Mouse (Mus musculus) thymus, postnatal 14 days (tissue): ENCODE data around the gene Atg2a.

Experiments used
- DNase-seq: peaks from one replicate; pipeline ENCODE4 v3.0.0; 2021

Atg2a gene

DNA sequence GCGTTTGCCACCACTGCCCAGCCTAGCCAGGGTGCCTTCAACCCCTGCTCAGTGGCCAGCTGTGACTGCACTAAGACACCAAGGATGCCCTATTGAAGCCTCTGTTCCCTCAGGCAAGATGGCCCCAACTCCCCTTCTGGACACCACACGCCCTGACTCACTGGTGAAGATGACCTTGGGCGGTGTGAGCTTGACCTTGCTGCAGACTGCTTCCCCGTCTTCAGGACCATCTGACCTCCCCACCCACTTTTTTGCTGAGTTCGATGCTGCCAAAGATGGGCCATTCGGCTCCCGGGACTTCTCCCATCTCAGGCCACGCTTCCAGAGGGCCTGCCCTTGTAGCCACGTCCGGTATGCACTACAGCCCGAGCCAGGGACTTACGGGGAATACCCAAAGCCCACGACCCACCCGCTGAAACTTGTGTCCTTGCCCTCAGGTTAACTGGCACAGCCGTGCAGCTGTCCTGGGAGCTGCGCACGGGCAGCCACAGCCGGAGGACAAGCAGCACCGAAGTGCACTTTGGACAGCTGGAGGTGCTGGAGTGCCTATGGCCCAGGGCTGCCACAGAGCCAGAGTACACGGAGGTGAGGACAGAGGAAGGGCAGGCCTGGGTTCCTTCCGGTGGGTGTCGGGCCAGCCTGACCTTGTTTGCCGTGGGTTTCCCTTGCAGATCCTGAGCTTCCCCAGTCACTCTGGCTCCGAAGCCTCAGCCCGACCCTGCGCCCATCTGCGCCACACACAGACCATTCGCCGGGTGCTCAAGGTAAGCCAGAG is 6.2 kb downstream of the Atg2a start:
- no peak for DNase-seq

DNA sequence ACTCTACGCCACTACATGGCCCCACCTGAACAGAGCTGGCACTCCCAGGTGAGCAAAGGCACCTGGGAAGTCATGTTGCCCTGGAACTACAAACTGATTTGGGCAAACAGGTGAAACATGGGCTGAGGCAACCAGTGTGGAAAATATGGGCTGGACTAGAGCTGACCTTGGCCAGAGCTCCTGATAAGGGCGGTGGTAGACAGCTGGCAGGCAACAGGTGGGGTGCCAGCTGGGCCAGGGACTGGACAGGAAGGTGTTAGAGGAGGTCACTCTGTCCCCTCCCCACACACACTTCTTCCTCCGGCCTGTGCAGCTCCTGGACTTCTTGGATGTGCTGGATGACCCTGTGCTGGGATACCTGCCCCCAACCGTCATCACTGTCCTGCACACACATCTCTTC is 11.6 kb downstream of the Atg2a start:
- DNase-seq = no peak

DNA sequence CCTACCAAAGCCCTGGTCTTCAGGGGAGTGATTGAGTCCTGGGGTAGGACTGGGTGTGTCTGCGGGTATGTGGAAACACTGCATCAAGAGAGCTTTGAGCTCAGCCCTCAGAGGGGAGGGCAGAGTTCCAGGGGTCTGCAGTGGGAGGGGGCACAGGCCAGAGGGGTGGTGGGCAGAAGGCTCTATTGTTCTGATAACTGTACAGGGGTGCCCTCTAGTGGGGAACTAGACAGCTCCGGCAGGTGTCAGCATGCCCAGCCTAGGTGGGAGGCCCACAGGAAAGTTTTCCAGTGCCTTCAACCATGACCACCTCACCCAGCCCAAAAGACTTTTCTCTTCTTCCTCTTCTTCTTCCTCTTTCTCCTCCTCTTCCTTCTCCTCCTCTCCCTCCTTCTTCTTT is 19.0 kb downstream of the Atg2a start:
- peak; percentile 61 for DNase-seq

DNA sequence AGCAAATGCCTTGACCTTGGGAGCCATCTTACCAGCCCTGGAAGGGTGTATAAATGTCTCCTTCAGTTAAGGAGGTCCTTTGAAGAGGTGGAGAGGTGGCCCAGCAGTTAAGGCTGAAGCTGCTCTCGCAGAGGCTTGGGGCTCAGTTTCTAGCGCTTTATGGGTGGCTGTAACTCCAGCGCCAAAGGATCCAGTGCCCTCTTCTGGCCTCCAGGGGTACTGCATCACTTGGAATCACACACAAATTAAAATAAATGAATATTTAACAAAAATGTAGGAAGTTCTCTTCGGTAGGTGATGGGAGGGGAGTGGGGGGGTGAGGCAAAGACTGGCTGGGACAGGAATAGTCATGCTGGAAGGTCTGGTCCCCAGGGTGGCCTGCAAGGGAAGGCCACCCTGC is 19.5 kb downstream of the Atg2a start:
- no peak for DNase-seq

DNA sequence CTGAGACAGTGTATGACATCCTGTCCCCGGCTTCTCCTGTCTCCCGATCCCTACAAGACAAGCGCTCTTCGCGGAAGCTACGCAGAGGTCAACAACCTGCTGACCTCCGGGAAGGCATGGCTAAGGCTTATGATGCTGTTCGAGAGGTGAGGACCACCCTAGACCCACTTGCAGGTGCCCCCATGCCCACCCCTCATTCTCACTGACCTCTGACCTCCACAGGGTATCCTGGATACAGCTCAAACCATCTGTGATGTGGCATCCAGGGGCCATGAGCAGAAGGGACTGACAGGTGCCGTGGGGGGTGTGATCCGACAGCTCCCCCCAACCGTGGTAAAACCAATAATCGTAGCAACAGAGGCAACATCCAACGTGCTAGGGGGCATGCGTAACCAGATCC is 19.9 kb downstream of the Atg2a start:
- DNase-seq = no peak

DNA sequence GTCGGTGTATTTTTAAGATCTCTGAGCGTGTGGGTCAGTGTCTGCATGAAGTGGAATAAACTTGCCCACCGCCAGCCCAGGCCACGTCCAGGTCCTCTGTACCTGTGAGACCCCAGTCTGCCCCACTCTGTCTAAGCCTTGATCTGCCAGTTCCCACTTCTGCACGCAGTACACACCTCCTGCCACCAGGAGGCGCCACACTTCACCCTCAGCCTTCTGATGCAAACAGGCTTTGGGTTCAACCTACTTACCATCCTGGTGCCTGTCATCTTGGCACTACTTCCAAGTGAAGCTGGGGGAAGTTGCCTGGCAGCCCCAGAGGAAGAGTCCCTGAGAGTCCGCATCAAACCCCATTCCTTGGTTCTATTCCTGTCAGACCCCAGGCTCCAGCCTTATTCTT is 20.8 kb downstream of the Atg2a start:
- DNase-seq = peak; percentile 80

DNA sequence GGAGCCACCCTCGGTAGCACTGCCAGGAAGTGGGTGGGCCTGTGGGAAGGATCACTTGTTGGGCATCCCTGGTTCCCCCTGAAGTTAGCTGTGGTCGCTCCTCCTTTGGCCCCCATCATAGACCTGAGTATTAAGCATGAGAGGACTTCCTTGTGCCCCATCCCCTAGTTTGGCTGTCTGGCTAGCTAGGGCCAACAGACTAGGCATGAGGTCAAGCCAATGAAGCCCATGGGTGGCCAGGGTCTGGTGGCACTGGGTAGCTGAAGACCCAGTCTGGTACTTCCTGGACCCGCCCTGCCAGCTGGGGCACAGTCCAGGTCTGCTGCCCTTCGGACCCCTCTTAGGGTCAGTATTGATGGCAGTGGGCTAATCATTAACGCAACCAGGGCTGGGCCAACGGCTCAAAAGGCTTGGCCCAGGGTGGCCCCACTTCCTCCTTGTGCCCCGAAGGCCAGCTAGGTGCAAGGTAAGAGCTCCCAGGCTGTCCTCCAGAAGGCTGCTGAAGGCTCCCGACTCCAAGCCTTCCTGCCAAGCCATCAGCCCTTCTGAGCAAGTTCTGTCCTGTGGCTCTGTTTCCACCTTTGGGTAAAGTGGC is 21.5 kb downstream of the Atg2a start:
- no peak for DNase-seq

DNA sequence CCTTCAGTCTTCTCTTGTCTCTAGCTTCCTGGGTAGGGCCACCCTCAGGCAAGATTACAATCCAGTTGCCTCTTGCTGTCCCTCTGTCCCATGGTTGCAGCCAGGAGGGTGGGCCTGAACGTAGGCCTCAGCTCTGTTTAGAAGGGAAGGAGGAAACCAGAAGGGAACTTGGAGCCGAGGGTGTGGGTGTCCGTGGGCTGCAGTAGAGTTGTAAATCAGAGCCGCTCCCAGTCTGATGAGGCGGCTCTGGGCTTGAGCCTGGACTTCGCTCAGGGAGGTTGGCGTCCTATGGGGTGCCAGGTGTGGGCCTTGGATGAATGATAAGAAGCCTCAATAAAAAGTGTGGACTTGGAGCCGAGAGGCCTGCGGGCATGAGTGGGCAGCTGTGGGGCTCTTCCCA is 22.7 kb downstream of the Atg2a start:
- no peak for DNase-seq

DNA sequence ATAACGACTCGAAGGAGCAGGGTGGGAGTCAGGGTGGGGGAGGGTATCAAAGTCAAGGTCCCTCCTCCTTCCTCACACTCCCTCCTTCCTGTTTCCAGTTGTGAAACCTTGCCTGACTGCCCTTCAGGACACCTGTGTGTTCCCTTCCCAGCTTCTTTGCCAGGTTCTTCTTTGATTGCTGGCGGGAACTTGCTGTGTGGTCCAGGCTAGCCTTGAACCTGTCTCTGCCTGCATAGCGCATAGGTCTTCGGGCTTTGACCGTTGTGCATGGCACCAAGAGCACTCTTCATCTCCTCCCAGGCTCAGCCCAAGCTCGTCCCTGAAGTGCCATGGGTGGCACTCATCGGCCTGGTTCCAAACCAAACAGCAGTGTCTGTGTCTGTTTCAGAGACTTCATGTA is 23.5 kb downstream of the Atg2a start:
- DNase-seq = no peak

DNA sequence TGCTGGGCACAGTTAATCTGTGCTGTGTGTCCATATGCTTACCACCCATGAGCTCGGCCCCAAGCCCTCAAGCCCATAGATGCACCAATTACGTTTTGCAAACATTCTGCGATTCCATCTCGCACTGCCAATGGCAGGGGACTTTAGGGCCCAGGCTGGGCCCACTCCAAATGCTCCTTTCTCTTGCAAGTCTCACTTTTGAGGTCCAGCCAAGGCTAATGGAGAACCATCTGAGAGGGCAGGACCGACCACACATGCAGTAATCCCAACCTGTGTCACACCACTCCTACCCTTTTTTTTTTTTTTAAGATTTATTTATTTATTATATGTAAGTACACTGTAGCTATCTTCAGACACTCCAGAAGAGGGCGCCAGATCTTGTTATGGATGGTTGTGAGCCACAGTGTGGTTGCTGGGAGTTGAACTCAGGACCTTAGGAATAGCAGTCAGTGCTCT is 24.3 kb downstream of the Atg2a start:
- DNase-seq = peak; percentile 33

DNA sequence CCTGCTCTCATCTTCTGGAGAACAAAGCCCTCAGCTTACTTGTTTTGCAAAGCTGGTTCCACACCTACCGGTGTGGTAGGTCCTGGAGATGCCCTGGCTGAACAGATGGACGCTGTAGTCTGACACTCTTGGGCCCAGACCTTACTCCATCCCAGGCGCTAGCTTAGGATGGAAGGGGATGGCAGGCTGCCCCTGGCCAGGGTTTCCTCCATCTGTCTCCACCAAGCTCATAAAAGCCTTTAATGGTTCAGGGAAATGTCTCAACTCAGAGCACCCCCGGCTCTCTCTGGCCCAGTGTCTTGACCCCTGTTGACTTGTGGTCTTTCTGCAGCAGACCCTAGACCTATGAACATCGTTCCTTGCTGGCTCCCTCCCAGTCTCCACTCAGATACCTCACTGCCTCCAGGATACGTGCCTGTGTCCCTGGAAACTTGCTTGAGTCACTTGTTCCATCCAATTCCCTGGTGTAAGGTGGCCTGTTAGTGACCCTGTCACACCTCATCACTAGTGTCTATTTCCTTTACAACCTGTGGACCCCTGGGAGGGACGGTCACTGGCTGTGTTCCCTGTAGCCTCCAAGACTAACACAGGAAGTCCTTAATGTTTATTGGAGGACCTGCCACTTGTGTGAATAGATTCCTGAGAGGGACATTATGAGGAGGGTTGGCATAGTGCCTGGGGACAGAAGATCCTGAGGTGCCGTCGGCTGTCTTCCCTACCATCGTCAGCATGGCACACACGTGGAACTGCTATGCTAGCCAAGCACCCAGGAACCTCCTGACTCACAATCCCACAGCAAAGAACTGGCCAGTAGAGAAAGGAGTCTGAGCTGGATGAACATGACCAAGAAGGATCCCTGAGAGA is 26.1 kb downstream of the Atg2a start:
- no peak for DNase-seq

DNA sequence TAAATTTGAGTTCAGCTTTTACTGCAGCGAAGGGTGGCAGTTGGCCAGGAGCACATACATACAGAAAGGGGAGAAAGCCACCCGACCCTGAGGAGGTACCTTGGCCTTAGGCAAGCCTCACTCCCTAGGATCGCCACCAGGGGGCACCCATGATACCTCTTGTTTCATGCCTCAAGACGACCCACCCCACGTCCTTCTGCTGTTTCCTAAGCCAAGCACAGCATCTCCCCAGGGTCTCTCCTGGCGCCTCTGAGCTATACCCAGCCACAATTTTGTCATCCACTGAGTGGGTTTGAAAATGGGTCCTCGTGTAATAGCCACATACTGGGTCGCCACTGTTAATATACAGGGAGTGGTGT is 26.7 kb downstream of the Atg2a start:
- DNase-seq = peak; percentile 92

DNA sequence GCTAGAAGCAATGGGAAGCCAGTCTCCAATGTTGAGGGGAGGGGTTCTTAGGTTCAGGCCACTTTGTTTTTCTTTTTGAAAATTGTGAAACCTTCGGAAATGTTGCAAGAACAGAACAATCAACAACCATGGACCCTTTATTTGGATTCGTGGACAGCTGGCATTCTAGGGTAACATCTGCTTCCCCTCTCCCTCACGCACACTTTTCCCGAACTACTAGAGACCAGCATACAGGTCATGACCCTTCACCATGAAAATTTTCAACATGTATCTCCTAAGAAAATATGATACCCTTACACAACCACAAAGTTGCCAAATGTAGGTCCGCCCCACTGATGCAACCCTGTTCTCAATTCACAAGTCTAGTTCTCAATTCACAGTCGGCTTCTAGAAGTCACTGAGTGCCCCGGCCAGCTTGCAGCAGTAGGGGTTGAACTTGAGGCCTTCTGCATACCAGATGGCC is 27.2 kb downstream of the Atg2a start:
- DNase-seq = no peak

DNA sequence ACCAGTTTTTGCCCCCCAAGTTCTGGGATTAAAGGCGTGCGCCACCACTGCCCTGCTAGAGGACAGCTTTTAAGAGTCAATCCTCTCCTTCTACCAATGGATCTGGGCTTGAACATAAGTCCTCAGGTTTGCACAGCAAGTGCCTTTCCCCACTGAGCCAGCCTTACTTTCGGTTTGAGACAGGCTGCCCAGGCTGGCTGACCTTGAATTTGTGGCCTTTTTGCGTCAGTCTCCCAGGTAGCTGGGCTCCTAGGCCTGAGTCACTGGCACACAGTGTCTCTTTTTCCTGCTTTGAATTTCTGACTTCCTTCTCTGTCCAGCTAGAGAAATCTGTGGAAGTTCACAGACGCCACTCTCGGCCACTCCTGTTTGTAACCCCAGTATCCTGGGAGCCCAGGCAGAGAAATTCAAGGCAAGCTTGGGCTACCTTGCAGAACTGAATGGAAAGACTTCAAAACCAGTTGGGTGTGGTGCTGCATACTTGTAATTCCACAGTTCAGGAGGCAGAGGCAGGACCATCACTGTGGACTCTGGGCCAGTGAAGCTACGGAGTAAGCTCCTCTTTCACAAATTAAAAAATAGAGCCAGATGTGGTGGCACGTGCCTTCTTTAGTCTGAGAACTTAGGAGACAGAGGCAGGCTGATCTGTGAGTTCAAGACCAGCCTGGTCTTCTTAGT is 28.5 kb downstream of the Atg2a start:
- DNase-seq = no peak

DNA sequence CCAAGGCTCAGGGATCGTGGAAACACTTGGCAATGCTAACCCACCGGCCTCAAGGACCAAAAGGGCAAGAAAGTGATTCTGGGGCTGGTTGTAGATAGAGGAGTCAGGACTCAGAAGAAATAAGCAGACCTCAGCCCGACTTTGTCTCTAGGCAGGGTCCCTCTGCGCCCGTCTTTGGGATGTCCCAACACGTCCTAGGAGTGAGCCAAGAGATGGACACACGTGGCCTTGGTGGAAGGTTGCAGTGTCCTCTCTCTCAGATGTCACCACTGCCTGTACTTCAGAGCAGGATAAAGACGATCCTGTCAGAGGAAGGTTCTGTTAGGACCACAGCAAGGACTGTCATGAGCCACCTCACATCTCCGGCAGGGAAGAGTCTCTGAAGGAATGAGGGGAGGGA is 29.2 kb downstream of the Atg2a start:
- DNase-seq = no peak

DNA sequence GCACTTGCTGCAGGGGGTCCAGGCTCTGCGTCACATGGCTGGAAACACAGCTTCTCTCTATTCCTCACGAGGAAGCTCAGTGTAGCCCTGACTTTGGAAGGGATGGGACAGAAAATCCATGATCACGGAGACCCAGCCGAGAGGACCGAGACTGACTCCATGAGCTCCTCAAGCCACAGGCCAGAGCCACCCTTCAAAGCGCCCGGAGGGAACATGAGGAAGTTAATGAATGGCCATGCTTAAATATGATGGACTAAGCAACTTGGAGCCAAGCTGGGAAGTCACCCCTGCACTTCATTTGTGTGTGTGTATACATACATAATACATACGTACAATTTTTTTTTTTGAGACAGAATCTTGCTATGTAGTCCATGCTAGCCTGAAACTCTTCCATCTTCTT is 29.7 kb downstream of the Atg2a start:
- no peak for DNase-seq

DNA sequence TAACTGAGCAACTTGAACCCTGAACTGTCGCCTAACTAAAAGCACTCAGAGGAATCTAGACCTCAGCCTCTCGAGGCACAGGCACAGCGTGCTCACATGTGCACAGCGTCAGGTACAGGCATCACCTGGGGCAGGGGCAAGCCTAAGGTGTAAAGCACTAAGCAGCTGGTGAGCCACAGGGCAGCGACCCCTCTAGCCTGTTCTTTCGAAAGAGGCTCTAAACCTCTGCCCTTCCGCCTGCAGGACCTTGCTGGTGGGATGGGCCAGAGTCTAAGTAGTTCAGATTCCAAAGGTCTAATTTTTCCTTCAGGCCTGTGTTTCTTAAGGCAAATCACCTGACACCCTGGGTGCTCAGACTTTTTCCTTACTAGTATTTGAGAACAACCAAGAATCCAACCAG is 30.6 kb downstream of the Atg2a start:
- DNase-seq = no peak

DNA sequence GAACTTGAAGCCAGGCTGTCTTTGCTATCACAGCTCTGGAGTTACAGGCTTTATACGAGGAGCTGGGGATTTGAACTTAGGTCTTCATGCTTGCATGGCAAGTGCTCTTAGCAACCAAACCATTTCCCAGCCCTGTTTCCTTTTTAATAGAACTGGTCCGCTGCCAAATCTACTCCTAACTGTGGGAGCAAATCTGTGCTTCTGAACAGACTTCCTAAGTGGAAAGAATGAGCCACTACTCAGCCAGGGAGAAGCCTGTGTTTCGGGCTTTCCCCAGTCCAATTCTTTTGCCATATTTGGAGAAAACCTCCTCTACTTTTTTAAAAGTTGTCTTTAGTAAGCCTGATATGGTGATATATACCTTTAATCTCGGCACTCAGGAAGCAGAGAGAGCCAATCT is 31.3 kb downstream of the Atg2a start:
- no peak for DNase-seq

DNA sequence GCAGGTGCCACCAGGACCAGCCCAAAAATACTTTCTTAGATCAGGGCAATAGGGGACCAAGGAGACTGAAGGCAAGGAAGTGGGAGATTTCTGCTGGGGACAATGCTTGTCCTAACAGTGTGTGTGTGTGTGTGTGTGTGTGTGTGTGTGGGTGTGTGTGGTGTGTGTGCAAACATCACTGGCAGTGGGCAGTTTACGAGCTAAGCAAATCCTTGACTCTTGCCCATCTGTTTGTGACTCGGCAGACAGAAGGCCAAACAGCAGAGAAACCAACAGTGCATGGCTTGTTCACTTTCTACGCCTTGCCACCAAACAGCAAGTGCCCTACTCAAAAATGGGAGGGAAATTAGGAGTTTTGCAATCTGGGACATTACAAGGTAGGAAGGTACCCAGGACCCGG is 32.1 kb downstream of the Atg2a start:
- DNase-seq = no peak

DNA sequence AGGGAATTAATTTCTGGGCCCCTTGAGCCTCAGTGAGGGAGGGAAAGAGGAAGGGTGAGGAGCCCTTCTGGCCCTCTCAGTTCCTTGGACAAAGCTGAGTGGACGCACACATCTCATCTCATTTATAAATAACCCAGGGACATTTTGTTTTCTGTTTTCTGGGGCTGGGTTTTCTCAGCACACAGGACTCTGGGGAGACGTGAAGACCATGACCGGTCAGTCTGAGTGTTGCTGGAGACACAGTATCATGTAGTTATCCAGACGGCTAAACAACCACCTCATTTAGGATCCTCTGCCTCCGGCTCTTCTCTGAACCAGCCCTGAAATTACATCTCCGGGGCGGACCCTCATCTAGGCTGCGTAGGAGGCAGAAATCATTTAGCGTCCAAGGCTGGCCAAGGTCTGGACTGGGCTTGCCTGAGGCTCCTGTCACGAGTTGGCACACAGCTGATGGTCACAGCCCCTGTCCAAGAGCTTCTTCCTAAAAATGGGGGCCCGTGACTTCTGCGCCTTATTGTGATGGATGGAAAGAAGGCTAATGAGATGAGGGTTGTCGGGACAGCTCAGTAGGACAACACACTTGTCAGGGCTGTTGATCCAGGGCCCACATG is 32.6 kb downstream of the Atg2a start:
- no peak for DNase-seq

DNA sequence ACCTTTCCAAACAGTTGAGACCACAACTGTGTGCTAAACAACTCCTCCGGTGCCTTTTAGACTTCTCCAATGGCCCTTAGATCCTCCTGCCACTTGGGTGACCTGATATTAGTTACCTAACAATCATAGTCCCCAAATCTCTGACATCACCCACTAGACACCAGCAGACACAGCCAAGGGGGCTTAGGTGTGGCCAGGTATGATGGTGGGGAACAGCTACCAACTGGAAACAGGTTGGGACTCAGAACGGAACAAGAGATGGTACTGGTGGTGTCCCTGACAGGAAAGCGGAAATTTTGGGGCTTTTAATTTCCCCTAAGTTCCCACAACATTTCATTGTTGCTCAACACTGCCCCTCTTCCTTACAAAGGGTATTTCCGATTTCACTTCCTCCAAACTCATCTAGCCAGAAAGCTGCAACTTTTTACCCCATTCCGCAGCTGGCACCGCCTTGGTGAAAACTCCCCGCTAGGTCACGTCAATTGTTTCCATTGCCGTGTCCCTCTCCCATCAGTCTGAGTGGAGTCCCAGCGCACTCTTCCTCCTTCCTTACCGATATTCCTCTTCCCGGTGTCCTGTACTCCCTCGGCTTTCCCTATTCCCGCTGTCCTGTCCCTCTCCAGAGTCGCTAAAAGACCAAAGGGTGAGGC is 34.4 kb downstream of the Atg2a start:
- peak; percentile 59 for DNase-seq
